Mouse (Mus musculus) heart, adult 2 months (tissue): ENCODE measurements around the gene Gm20388.

Experiments used
- CTCF ChIP-seq: fragments of 200-600 bp; IDR thresholded peaks from 2 replicates; pipeline ENCODE4 v1.8.1; 2022; ENCODE audit warnings: antibody characterized with exemption, mild to moderate bottlenecking, moderate library complexity
- POLR2A ChIP-seq: fragments of 200-500 bp; IDR thresholded peaks from 2 replicates; pipeline ENCODE4 v1.6.1; 2011; ENCODE audit warnings: mild to moderate bottlenecking, low read depth, low read length, control low read depth; ENCODE audit not compliant: insufficient read depth

DNA sequence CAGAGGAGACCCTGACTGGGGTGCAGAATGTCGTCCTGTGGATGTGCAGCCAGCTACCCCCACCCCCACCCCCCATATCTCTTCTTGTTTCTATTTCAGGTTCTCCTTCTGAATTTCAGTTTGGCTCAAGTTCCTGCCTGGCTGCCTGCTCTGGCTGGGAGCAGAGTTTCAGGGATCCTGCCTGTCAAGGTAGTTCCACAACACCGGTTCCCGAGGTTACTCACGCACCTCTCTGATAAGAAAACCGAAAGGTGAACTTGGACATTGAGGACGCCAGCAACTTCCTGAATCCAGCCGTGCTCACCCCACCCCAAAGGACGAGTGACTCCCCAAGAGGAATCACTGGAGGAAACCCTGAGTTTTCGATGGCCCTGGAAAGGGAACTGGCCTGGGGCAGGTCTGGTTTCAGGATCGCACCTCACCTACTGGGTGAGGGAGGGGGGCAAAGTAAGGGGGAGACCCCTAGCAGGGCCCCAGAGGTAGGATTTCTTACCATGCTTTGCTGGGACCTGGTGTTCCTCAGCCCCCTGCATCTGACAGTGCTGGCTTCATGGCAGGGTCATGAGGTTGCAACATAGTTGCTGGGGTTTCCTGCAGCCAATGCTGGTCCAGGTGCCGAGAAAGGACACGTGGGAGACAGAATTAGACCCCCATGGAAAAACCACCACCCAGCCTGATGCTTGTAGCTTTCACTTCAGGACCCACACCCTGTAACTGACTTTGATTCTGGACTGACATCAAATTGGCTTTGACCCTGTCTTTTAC, 858.0 kb downstream of the Gm20388 start:
- TF ChIP-seq POLR2A (no peak), CTCF (no peak)
